Mouse (Mus musculus): Measurements from ENCODE around the gene Tstd2. TPM values are rescaled to one million over a fixed set of nuclear protein-coding genes. Genes with fewer than 3 reads are reported as not detected.
A peak's percentile ranks its signal among the peaks of the same experiment; 100 is the strongest.

The Tstd2 gene
- polyA plus RNA-seq, 1 experiment from 2014 or later, result 40.7 TPM

DNA sequence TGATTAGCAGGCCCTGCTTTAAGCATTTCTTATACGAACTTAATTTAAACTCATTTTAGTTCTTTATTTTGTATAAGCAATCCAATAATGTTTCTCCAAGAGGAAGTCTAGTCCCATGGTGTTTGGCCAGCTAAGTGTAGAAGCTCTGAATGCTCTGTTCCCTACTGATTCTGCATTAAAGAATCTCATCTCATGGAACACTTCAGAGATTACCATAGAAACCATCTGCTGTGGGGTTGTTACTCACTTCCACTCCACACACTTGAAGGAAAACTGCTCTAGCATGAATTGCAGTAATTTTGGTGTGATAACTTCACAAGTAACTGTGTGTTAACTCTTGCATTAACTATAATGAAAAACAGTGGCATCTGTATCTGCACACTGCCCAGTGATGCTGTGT is 8.4 kb upstream of the Tstd2 start:
- no peaks in the 10 kb centered on the region for H3K27me3 ChIP-seq (ENCODE audit: insufficient read depth, poor library complexity, severe bottlenecking)
- no peak overlapping the region for H3K27ac ChIP-seq
- DNase-seq (ENCODE audit: low spot score), result no peak
- no peaks in the 10 kb centered on the region for H3K4me1 ChIP-seq
- no peak overlapping the region for H3K4me3 ChIP-seq
- H3K36me3 ChIP-seq, result peaks cover 60% of the 10 kb centered on the region
- no peaks in the 10 kb centered on the region for H3K9me3 ChIP-seq
- 81% methylated on average over 1 of the region's 1 CpGs for WGBS

DNA sequence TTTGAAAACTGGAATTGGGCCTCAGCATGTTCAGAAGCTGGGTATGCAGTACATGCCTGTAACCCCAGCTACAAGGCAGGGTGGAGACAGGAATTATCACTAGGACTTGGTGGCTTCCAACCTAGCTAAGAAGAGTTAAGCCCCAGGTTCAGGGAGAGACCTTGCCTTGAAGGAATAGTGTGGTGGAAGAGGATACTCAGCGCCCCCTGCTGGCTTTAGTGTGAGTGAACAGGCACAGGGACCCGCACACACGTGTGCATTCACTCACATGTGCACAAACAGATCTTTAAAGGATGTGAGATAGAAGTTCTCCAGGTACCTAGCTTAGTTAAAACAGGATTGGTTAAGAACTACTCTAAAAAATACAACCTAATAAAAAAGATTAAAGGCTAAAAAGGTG is 5.8 kb upstream of the Tstd2 start:
- 73% methylated on average over 3 of the region's 3 CpGs for WGBS
- Histone ChIP-seq H3K4me3 (no peak overlapping the region), H3K9me3 (no peaks in the 10 kb centered on the region), H3K4me1 (peaks cover 13% of the 10 kb centered on the region), H3K27ac (no peak overlapping the region), H3K36me3 (peaks cover 35% of the 10 kb centered on the region), H3K27me3 (ENCODE audit: insufficient read depth, poor library complexity, severe bottlenecking) (no peaks in the 10 kb centered on the region)
- DNase-seq (ENCODE audit: low spot score), result no peak

DNA sequence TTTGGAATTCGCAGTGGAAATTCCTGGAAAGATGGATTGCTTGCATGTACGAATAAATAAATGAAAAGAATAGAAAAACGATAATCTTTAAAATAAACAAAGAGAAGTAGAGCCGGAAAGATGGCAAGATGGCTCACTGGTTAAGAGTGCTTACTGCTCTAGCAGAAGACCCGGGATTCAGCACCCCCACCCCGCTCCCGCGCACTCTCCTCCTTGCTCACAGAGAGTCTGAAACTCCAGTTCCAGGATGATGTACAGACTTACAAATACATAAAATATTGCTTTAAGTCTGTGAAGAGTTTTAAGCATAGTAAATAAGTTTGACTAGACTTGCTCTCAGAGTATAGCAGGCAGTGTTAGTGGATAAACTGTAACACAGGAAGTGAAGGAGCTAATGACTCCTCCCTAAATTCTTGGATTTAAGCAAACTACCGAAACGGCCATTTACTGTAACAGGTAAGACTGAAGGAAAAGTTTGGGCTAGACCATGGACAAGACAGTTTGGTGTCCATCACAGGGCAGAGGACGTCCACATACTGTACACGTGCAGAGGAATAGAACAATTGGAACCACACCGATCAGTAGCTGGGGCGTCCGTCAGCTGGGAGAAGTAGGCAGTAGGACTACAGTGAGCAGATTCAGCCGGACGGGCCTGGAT is 736 bp downstream of the Tstd2 start:
- WGBS, result 5% methylated on average over 17 of the region's 17 CpGs
- Histone ChIP-seq H3K36me3 (peaks cover 28% of the 10 kb centered on the region), H3K4me3 (peak overlapping the region; percentile 82), H3K27me3 (ENCODE audit: insufficient read depth, poor library complexity, severe bottlenecking) (no peaks in the 10 kb centered on the region), H3K27ac (peak overlapping the region; percentile 97), H3K4me1 (peaks cover 22% of the 10 kb centered on the region), H3K9me3 (no peaks in the 10 kb centered on the region)
- DNase-seq (ENCODE audit: low spot score), result no peak

DNA sequence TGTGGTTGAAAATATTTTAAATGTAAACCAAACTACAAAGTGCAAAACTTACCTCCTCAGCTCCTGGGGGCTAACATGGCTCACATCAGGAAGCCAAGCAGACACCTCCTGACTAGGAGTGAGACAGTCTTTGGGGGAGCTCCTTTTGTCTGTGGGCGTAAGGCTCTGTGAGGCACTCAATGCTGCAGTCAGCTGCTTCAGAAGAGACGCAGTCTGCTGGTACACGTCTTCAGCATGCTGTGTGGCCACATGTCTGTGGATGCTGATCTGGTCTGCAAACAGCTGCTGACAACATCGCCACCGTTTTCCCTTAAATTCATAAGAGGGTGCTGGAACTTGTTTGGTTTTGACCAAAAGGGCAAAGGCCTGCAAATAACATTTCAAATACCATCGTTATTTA is 6.7 kb downstream of the Tstd2 start:
- H3K36me3 ChIP-seq, result peaks cover 79% of the 10 kb centered on the region
- WGBS, result 91% methylated on average over 6 of the region's 6 CpGs
- no peaks in the 10 kb centered on the region for H3K9me3 ChIP-seq
- H3K4me3 ChIP-seq, result no peak overlapping the region
- DNase-seq (ENCODE audit: low spot score), result no peak
- H3K27ac ChIP-seq, result no peak overlapping the region
- H3K27me3 ChIP-seq (ENCODE audit: insufficient read depth, poor library complexity, severe bottlenecking), result no peaks in the 10 kb centered on the region
- H3K4me1 ChIP-seq, result peaks cover 1% of the 10 kb centered on the region

DNA sequence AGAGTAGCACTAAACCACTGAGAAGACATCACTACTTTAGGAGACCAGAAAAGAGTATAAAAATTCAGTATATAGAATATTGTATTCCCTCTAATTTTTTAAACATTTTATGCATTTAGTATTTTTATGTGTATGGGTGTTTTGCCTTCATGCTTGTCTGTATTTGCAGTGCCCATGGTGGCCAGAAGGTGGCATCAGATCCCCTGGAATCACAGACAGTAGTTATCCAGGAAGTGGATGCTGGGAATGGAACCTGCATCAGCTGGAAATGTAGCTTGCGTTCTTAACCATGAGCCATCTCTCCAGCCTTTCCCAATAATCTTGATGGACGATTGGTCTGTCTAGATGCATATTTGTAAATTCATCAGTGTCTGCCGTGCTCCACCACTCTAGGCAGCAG is 8.3 kb downstream of the Tstd2 start:
- DNase-seq (ENCODE audit: low spot score), result no peak
- no peaks in the 10 kb centered on the region for H3K27me3 ChIP-seq (ENCODE audit: insufficient read depth, poor library complexity, severe bottlenecking)
- no peak overlapping the region for H3K4me3 ChIP-seq
- H3K27ac ChIP-seq, result no peak overlapping the region
- WGBS, result 68% methylated on average over 3 of the region's 3 CpGs
- no peaks in the 10 kb centered on the region for H3K4me1 ChIP-seq
- H3K36me3 ChIP-seq, result peaks cover 87% of the 10 kb centered on the region
- no peaks in the 10 kb centered on the region for H3K9me3 ChIP-seq

DNA sequence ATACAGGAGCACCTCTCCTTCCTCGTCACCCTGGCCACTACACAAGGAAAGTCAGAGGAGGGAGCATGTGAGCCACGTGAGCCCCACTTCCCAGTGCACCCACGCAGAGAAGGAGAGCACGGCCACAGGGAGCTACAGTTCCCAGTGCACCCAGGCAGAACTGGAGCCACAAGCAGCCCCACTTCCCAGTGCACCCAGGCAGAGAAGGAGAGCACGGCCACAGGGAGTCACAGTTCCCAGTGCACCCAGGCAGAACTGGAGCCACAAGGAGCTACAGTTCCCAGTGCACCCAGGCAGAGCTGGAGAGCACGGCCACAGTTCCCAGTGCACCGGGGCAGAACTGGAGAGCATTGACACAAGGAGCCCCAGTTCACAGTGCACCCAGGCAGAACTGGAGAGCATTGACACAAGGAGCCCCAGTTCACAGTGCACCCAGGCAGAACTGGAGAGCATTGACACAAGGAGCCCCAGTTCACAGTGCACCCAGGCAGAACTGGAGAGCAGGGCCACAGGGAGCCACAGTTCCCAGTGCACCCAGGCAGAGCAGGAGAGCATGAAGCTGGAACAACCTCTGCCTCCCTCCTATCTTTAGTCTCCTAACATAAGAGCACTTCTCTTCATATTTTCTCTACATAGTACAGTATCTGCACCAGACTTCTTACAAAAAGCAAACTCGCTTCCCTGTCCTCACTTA is 9.0 kb downstream of the Tstd2 start:
- Histone ChIP-seq H3K27me3 (ENCODE audit: insufficient read depth, poor library complexity, severe bottlenecking) (no peaks in the 10 kb centered on the region), H3K27ac (no peak overlapping the region), H3K4me1 (no peaks in the 10 kb centered on the region), H3K36me3 (peaks cover 88% of the 10 kb centered on the region), H3K4me3 (no peak overlapping the region), H3K9me3 (no peaks in the 10 kb centered on the region)
- no peak for DNase-seq (ENCODE audit: low spot score)
- 90% methylated on average over 8 of the region's 8 CpGs for WGBS

DNA sequence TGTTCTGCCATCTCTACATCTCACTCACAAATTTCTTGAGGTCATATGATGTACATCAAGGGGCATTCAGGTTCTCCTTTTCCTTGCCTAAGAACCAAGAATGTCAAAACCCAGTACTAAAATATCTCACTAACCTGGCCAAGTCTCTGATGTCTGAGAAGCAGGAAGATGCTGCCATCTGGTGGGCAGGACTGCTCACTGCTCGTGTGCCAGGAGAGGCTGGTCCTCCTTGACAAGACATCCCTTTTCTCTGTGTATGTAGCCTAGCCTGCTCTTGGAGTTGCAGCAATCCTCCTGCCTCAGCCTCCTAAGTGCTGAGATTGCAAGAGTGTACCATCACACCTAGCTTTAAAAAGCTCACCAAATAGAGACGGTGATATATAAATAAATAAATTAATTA is 12.0 kb downstream of the Tstd2 start:
- no peak overlapping the region for H3K4me3 ChIP-seq
- DNase-seq (ENCODE audit: low spot score), result no peak
- 36% methylated on average over 2 of the region's 2 CpGs for WGBS
- no peaks in the 10 kb centered on the region for H3K27me3 ChIP-seq (ENCODE audit: insufficient read depth, poor library complexity, severe bottlenecking)
- no peaks in the 10 kb centered on the region for H3K9me3 ChIP-seq
- H3K27ac ChIP-seq, result no peak overlapping the region
- H3K4me1 ChIP-seq, result no peaks in the 10 kb centered on the region
- H3K36me3 ChIP-seq, result peaks cover 87% of the 10 kb centered on the region

DNA sequence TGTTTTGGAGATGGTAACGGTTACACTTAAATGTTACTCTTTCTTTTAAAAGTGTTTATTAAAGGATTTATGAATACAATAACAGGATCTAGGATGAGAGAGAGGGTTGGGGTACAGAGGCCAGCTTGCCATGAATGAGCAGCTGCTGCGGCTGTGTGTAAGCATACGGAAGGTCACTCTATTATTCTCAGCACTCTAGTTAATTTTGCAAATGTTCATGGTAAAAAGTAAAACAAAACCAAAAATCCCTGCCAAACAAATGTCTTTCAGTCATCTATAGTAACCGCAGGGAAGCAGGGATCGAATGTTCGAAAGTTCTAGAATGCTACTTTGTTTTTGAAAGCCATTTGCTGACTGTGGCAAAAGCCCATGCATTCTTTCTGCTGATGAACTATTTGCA is 15.1 kb downstream of the Tstd2 start:
- Histone ChIP-seq H3K27me3 (ENCODE audit: insufficient read depth, poor library complexity, severe bottlenecking) (no peaks in the 10 kb centered on the region), H3K36me3 (peaks cover 89% of the 10 kb centered on the region), H3K4me3 (no peak overlapping the region), H3K4me1 (peaks cover 6% of the 10 kb centered on the region; the same call in 1 of the 2 replicates), H3K9me3 (no peaks in the 10 kb centered on the region), H3K27ac (no peak overlapping the region)
- DNase-seq (ENCODE audit: low spot score), result no peak
- WGBS, result 95% methylated on average over 6 of the region's 6 CpGs

DNA sequence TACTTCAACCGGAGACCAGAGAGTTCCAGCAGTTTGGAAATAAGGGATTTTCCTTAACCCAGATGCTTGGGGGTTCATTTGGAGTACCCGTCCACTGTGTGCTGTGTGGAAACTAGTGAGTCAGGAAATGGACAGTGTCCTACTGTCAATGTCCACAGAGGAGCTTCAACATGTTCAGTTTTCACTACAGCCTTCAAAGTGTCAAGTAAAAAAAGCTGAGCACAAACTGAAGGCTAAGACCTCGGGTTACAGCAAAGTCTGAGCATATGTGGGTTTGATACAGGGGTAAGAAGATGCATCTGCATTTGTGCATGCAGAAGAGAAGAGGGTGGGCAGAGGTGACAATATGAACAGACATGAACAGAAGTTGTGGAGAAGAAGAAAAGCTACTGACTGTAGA is 17.7 kb downstream of the Tstd2 start:
- DNase-seq (ENCODE audit: low spot score), result no peak
- Histone ChIP-seq H3K4me1 (peaks cover 13% of the 10 kb centered on the region; the same call in 1 of the 2 replicates), H3K27me3 (ENCODE audit: insufficient read depth, poor library complexity, severe bottlenecking) (no peaks in the 10 kb centered on the region), H3K9me3 (no peaks in the 10 kb centered on the region), H3K27ac (no peak overlapping the region), H3K36me3 (peaks cover 99% of the 10 kb centered on the region), H3K4me3 (no peak overlapping the region)
- WGBS, result 86% methylated on average over 3 of the region's 3 CpGs

DNA sequence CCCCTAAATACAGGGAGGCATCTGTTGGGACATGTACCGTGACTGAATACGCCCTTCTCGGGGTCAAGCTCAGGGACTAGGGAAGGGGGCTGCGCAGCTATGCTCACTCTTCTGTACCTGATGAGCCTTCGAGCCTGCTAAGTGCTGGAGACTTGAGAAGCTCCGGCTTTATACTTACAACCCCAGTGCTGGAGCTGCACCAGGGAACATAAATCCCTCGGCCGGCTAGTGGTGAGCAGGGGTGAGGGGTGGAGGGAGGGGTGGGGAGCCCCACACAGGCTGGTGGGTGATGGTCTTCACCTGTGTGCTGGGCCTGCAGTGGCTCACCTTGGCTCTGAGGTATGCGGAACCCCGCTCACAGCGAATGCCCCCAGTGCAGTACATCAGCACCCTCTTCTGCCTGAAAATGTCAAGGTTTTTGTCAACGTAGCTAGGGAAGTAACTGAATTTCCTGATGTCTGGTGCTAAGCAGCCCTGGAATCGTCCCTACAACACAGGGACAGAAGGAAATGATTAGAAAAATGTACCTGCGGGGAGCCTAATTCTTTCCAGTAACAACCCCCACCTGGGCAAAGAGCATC is 18.9 kb downstream of the Tstd2 start:
- H3K4me1 ChIP-seq, result peaks cover 13% of the 10 kb centered on the region; the same call in 1 of the 2 replicates
- no peaks in the 10 kb centered on the region for H3K27me3 ChIP-seq (ENCODE audit: insufficient read depth, poor library complexity, severe bottlenecking)
- H3K27ac ChIP-seq, result no peak overlapping the region
- 90% methylated on average over 14 of the region's 14 CpGs for WGBS
- H3K9me3 ChIP-seq, result no peaks in the 10 kb centered on the region
- peaks cover 98% of the 10 kb centered on the region for H3K36me3 ChIP-seq
- H3K4me3 ChIP-seq, result no peak overlapping the region
- DNase-seq (ENCODE audit: low spot score), result no peak

DNA sequence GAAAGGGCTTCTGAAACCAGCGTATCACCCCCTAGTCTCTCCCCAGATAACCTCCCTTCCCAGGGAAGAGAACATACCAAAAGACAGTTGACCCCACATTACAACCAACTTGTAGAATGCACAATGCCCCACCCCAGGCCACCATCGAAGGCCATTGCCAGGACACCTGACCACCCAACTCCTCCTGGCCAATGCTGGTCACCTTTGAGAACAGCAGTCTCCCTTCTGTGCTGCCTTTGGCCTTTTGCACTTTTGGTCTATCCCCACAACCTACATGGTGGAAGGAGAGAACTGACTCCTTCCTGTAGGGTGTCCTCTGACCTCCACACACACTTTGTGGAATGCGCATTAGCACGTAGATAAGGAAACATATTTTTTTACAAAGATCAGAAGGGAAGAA is 21.0 kb downstream of the Tstd2 start:
- H3K36me3 ChIP-seq, result peaks cover 99% of the 10 kb centered on the region
- H3K4me1 ChIP-seq, result peaks cover 13% of the 10 kb centered on the region; the same call in 1 of the 2 replicates
- no peak for DNase-seq (ENCODE audit: low spot score)
- H3K27me3 ChIP-seq (ENCODE audit: insufficient read depth, poor library complexity, severe bottlenecking), result no peaks in the 10 kb centered on the region
- WGBS, result 92% methylated on average over 4 of the region's 4 CpGs
- no peak overlapping the region for H3K27ac ChIP-seq
- H3K9me3 ChIP-seq, result no peaks in the 10 kb centered on the region
- no peak overlapping the region for H3K4me3 ChIP-seq

DNA sequence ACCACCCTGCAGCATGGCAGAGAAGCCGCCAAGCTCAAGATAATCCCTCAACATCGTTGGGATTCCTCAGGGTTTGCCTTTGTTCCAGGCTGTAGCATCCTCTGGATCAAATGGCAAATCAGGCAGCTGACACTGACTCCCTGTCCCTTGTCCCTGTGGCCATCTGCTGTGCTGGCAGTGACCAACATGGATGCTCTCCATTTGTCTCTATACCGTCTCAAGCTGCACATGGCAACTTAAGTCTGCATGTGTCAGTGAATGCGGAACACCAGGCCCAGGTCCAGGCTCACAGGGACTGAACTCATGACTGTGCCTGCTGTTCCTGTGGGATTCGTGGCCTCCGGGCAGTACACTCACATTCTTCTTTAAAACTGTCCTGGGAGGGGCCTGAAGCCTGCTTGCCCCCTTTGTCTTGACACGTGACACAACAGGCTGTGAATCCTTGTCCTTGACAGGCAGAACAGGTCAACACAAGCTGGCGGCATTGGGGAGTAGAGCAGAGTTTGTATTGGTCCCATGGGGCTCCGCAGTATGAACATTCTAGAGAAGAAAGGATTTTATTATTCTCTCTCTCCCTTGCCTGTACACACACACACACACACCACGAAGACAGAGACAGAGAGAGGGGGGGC is 21.8 kb downstream of the Tstd2 start:
- Histone ChIP-seq H3K9me3 (no peaks in the 10 kb centered on the region), H3K27me3 (ENCODE audit: insufficient read depth, poor library complexity, severe bottlenecking) (no peaks in the 10 kb centered on the region), H3K27ac (peak overlapping the region; percentile 38; the same call in 1 of the 2 replicates), H3K36me3 (peaks cover 99% of the 10 kb centered on the region), H3K4me1 (peaks cover 13% of the 10 kb centered on the region; the same call in 1 of the 2 replicates), H3K4me3 (no peak overlapping the region)
- no peak for DNase-seq (ENCODE audit: low spot score)
- WGBS, result 74% methylated on average over 10 of the region's 10 CpGs

DNA sequence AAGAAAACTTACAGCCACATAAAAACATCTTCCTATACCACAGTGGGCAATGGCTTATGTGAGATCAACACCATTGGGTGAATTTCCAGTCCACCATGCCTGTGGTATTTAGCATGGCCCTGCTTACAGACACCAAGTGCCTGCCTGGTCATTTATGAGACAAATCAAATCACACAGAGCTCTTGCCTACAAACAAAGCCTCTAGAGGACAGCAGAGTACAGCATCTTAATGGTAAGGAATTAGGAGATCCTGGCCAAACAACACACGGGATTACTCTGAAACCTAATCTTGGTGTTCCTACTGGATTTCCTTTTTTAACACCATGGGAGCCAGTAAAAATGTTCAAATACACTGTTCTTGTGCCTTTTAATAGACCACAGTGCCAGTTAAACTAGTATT is 23.2 kb downstream of the Tstd2 start:
- H3K27me3 ChIP-seq (ENCODE audit: insufficient read depth, poor library complexity, severe bottlenecking), result no peaks in the 10 kb centered on the region
- H3K36me3 ChIP-seq, result peaks cover 96% of the 10 kb centered on the region
- H3K4me3 ChIP-seq, result no peak overlapping the region
- H3K9me3 ChIP-seq, result no peaks in the 10 kb centered on the region
- peaks cover 14% of the 10 kb centered on the region; the same call in 1 of the 2 replicates for H3K4me1 ChIP-seq
- H3K27ac ChIP-seq, result no peak overlapping the region
- no peak for DNase-seq (ENCODE audit: low spot score)
- WGBS, result 79% methylated on average over 1 of the region's 1 CpGs

All from heart, embryonic 10.5 days (tissue).